In genomic region chr13:106835844-106836526, GRCm38 (mm10) we compare ENCODE assay signal across 8 mouse cellular contexts.
DNase-seq lines count a peak whose midpoint lies in the region; ATAC-seq and TF ChIP-seq lines count a peak whose summit lies in the region.

No protein-coding gene starts in this region.

- peaks cover 2% of the 10 kb centered on the region; the same call in 1 of the 2 replicates for H3K36me3 ChIP-seq in lung, embryonic 16.5 days (ENCODE audit: control insufficient read depth, insufficient read depth, low read length)

- no peaks in the 10 kb centered on the region; the same call in 1 of the 2 replicates for H3K4me1 ChIP-seq in lung, embryonic 16.5 days (replicated peaks; ENCODE audit: control insufficient read depth, insufficient read depth, low read length)
- no peaks in the 10 kb centered on the region for H3K4me1 ChIP-seq in cerebellum, adult 2 months (ENCODE audit: control insufficient read depth, insufficient read depth, low read length)

- H3K27me3 ChIP-seq in lung, embryonic 16.5 days (ENCODE audit: control insufficient read depth, insufficient read depth, low read depth, low read length): no peaks in the 10 kb centered on the region
- no peaks in the 10 kb centered on the region for H3K27me3 ChIP-seq in cerebellum, adult 2 months (ENCODE audit: control insufficient read depth, insufficient read depth, low read length)

- no peaks in the 10 kb centered on the region for H3K9me3 ChIP-seq in lung, embryonic 16.5 days (ENCODE audit: control insufficient read depth, low read length)

- WGBS in lung, embryonic 16.5 days: 34% methylated on average over 15 of the region's 15 CpGs
- 72% methylated on average over 15 of the region's 15 CpGs for WGBS in cerebellum, adult 2 months

- peak overlapping the region; percentile 34 for H3K4me3 ChIP-seq in lung, embryonic 16.5 days (ENCODE audit: low read length)
- H3K4me3 ChIP-seq in cerebellum, adult 2 months (replicated peaks; ENCODE audit: insufficient read depth, low read depth, low read length): no peak overlapping the region

- peak; percentile 29 for DNase-seq in adrenal gland, adult 8-10 months
- no peak for DNase-seq in adrenal gland, adult 18-20 months (ENCODE audit: low spot score in 2 of 2)
- peak; percentile 48 to 49 for DNase-seq in B cell, adult 2 months
- peak; percentile 58 for DNase-seq in embryo, embryonic 11 days
- DNase-seq in telencephalon, adult 2 months (ENCODE audit: low read depth, low spot score): peak; percentile 34
- no peak for DNase-seq in cerebellum, adult 2 months

- no peak for TF ChIP-seq CTCF in cerebellum, adult 2 months (IDR thresholded peaks at IDR 0.05; ENCODE audit: borderline replicate concordance, insufficient read depth, low read depth, low read length)

- peak; percentile 100 for ATAC-seq in inflammation-experienced regulatory T-cells, adult 6 months
- ATAC-seq in lung, embryonic 16.5 days (ENCODE audit: low read depth): peak; percentile 88

- H3K4me2 ChIP-seq in lung, embryonic 16.5 days (ENCODE audit: low read depth, low read length): peak overlapping the region; percentile 43

- H3K27ac ChIP-seq in lung, embryonic 16.5 days (ENCODE audit: low read length): peak overlapping the region; percentile 36
- H3K27ac ChIP-seq in cerebellum, adult 2 months (ENCODE audit: insufficient read depth, low read length): no peak overlapping the region

- H3K9ac ChIP-seq in lung, embryonic 16.5 days (ENCODE audit: low read length): peak overlapping the region; percentile 28; the same call in 1 of the 2 replicates

- no peak for TF ChIP-seq POLR2A in cerebellum, adult 2 months (IDR thresholded peaks at IDR 0.05; ENCODE audit: borderline replicate concordance, insufficient read depth, low read length)

Comparison
In these comparisons a context has a peak if more than half of its experiments do, and no peak if none do; other contexts are left out.
1. DNase-seq: peak in adrenal gland, adult 8-10 months (single experiment), B cell, adult 2 months (2 of 2), embryo, embryonic 11 days (single experiment) and telencephalon, adult 2 months (single experiment); none in adrenal gland, adult 18-20 months (0 of 2) and cerebellum, adult 2 months (0 of 2).